Mouse (Mus musculus) left cerebral cortex, adult 2 months (tissue): Measurements from ENCODE around the gene Abcc5. TPM values are rescaled to one million over a fixed set of nuclear protein-coding genes. Genes with fewer than 3 reads are reported as not detected.
A peak's percentile ranks its signal among the peaks of the same experiment; 100 is the strongest.
"Not testable (repeated sequence)": the region's sequence is repeated elsewhere in the genome, so short reads cannot be mapped to it uniquely, and the experiment has no call there.

ENCODE experiments used
- DNase-seq, 2 experiments: peaks; one replicate each; pipeline ENCODE4 v3.0.0; 2021 to 2022; ENCODE audit warnings: low spot score in 2 of 2, mixed read lengths in 1 of 2; ENCODE audit errors: extremely low spot score in 1 of 2
- H3K27ac ChIP-seq: fragments of 200-600 bp; 2 replicates; pipeline ENCODE4 v1.8.1; 2022
- H3K4me3 ChIP-seq: fragments of 200-600 bp; 2 replicates; pipeline ENCODE4 v1.8.1; 2022
- CTCF ChIP-seq: fragments of 200-600 bp; IDR thresholded peaks from 2 replicates; pipeline ENCODE4 v1.8.1; 2022; ENCODE audit warnings: antibody characterized with exemption, mild to moderate bottlenecking, moderate library complexity
- intact Hi-C: fragments of 180-260 bp; cut with DNase I; formaldehyde crosslinking; loops from one replicate; pipeline ENCODE4 v1.15.1; 2025
- long read RNA-seq, 2 experiments: library from polyadenylated mRNA; stranded (forward); transcript quantifications; one replicate each; pipeline ENCODE4 v2.0.0; 2021; ENCODE audit warnings: borderline mapping rate in 2 of 2
- total RNA-seq, 2 experiments: library from RNA; stranded (reverse); gene quantifications; 2 replicates each; pipeline ENCODE4 v1.2.3; 2021

The Abcc5 gene
- total RNA-seq, result 100 to 1,000 TPM; 251 to 270 TPM
- long read RNA-seq, experiment 1, full-length matches to known transcripts, result 89 of 151 reads
- long read RNA-seq, experiment 1, partial matches to known transcripts, result 40 of 151 reads
- long read RNA-seq, experiment 1, other reads (novel, unspliced or antisense), result 22 of 151 reads
- long read RNA-seq, experiment 2, full-length matches to known transcripts, result 61 of 109 reads
- long read RNA-seq, experiment 2, partial matches to known transcripts, result 26 of 109 reads
- long read RNA-seq, experiment 2, other reads (novel, unspliced or antisense), result 22 of 109 reads

- TF ChIP-seq CTCF, result peak; percentile 96
- intact Hi-C loops, result no loop called here
- peak; percentile 94 to 95 for DNase-seq
- Histone ChIP-seq H3K4me3 (peak within 1 kb of the TSS; percentile 85), H3K27ac (peak within 1 kb of the TSS; percentile 99)
These were observed at the start of gene Abcc5 for GRCm38 (mm10) chr16:20425855-20426598. Gene Abcc5 (minus strand): TSS chr16:20426394.

GRCm38 (mm10) chr16:20475335-20475734 lies 49.1 kb upstream of the Abcc5 start:
- Histone ChIP-seq H3K4me3 (no peak overlapping the region), H3K27ac (no peak overlapping the region)
- TF ChIP-seq CTCF, result no peak
- no peak for DNase-seq
- intact Hi-C loops, result no loop called here

GRCm38 (mm10) chr16:20474786-20475185 lies 48.6 kb upstream of the Abcc5 start:
- Histone ChIP-seq H3K4me3 (no peak overlapping the region), H3K27ac (no peak overlapping the region)
- intact Hi-C loops, result no loop called here
- no peak for TF ChIP-seq CTCF
- DNase-seq, result no peak

GRCm38 (mm10) chr16:20474211-20474610 lies 48.0 kb upstream of the Abcc5 start:
- Histone ChIP-seq H3K27ac (no peak overlapping the region), H3K4me3 (no peak overlapping the region)
- TF ChIP-seq CTCF, result no peak
- intact Hi-C loops, result no loop called here
- DNase-seq, result no peak

- DNase-seq, result no peak
- H3K4me3 ChIP-seq, result no peak overlapping the region
- intact Hi-C loops, result no loop called here
- H3K27ac ChIP-seq, result no peak overlapping the region
- no peak for TF ChIP-seq CTCF
These were observed 47.6 kb upstream of the Abcc5 start for GRCm38 (mm10) chr16:20473748-20474147.

- Histone ChIP-seq H3K4me3 (no peak overlapping the region), H3K27ac (no peak overlapping the region)
- TF ChIP-seq CTCF, result no peak
- intact Hi-C loops, result no loop called here
- DNase-seq, result no peak
These were observed 45.5 kb upstream of the Abcc5 start for GRCm38 (mm10) chr16:20471686-20472085.

- Histone ChIP-seq H3K27ac (no peak overlapping the region), H3K4me3 (no peak overlapping the region)
- TF ChIP-seq CTCF, result no peak
- intact Hi-C loops, result no loop called here
- DNase-seq, result no peak
These were observed 44.8 kb upstream of the Abcc5 start for GRCm38 (mm10) chr16:20470981-20471380.

- Histone ChIP-seq H3K4me3 (no peak overlapping the region), H3K27ac (no peak overlapping the region)
- no peak for DNase-seq
- no peak for TF ChIP-seq CTCF
- intact Hi-C loops, result no loop called here
These were observed 38.5 kb upstream of the Abcc5 start for GRCm38 (mm10) chr16:20464725-20465124.

- H3K27ac ChIP-seq, DNase-seq, intact Hi-C loops, H3K4me3 ChIP-seq: not testable (repeated sequence)
These were observed 32.5 kb upstream of the Abcc5 start for GRCm38 (mm10) chr16:20458736-20459135.

- DNase-seq, result no peak
- no peak for TF ChIP-seq CTCF
- H3K27ac ChIP-seq, result no peak overlapping the region
- no peak overlapping the region for H3K4me3 ChIP-seq
- intact Hi-C loops, result no loop called here
These were observed 29.9 kb upstream of the Abcc5 start for GRCm38 (mm10) chr16:20456106-20456505.

- intact Hi-C loops, result no loop called here
- no peak for DNase-seq
- Histone ChIP-seq H3K4me3 (no peak overlapping the region), H3K27ac (no peak overlapping the region)
- TF ChIP-seq CTCF, result no peak
These were observed 28.0 kb upstream of the Abcc5 start for GRCm38 (mm10) chr16:20454155-20454654.

- no peak for DNase-seq
- no peak for TF ChIP-seq CTCF
- H3K4me3 ChIP-seq, result no peak overlapping the region
- intact Hi-C loops, result no loop called here
- no peak overlapping the region for H3K27ac ChIP-seq
These were observed 25.6 kb upstream of the Abcc5 start for GRCm38 (mm10) chr16:20451774-20452173.
